Mouse (Mus musculus): Measurements from ENCODE around the gene Magi1. TPM values are rescaled to one million over a fixed set of nuclear protein-coding genes. Genes with fewer than 3 reads are reported as not detected.

Magi1 gene
- polyA plus RNA-seq, 1 experiment = 16.3 TPM

DNA sequence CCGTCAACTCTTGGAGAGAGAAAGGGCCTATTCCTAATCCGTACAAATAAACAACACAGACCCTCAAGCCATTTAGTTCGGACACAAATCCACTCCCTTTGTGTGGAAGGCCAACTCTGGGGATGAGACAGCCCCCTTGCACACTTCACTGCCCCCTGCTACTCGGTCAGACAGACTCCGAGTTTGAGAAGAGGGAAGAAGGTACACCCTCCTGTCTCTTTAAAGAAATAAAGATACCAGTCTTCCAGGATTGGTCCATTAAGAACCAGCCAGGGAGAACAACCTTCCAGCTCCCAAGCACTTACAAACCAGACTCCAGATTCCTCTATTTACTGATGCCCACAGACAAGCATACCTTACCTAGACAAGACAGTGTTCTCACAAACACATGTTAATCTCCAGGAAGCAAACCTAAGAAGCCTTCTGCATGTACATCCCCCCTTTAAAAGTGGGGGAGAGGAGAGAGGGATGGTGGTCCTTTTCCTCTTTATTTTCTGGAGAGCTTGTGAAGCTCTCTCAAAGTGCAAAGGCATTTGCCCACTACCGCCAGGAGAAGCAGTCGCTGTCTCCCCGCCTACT is 371.6 kb downstream of the Magi1 start:
- Histone ChIP-seq H3K27ac (ENCODE audit: insufficient read depth, low read length) (peak overlapping the region; percentile 69), H3K4me3 (ENCODE audit: insufficient read depth, low read length) (peak overlapping the region; percentile 12; the same call in 1 of the 2 replicates), H3K4me1 (ENCODE audit: control insufficient read depth, insufficient read depth, low read length) (no peaks in the 10 kb centered on the region)
- TF ChIP-seq CTCF (IDR thresholded peaks at IDR 0.05; ENCODE audit: borderline replicate concordance, insufficient read depth, low read length) (no peak), POLR2A (IDR thresholded peaks at IDR 0.05; ENCODE audit: low read depth, low read length) (no peak)

DNA sequence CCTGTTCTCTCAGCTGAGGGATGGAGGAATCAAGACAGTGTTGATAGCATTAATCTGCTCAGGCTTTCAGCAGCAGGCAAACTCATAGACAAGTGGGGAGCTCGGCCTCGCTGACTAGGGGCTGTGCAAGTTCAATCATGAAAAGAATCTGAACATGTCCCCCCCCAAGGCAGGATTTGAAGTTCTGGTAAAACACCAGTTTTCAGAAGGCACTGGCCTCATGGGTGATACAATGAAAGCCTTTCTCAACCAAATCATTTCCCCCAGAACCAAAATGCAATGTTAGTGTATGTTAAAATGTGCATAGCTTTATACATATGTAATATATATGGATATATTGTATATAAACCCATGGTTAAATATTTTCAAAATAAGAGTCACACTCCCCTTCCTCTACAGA is 372.3 kb downstream of the Magi1 start:
- no peak for TF ChIP-seq CTCF (IDR thresholded peaks at IDR 0.05; ENCODE audit: borderline replicate concordance, insufficient read depth, low read length)
- H3K27ac ChIP-seq (ENCODE audit: insufficient read depth, low read length) = no peak overlapping the region
- H3K4me3 ChIP-seq (ENCODE audit: insufficient read depth, low read length) = no peak overlapping the region
- H3K4me1 ChIP-seq (ENCODE audit: control insufficient read depth, insufficient read depth, low read length) = no peaks in the 10 kb centered on the region

DNA sequence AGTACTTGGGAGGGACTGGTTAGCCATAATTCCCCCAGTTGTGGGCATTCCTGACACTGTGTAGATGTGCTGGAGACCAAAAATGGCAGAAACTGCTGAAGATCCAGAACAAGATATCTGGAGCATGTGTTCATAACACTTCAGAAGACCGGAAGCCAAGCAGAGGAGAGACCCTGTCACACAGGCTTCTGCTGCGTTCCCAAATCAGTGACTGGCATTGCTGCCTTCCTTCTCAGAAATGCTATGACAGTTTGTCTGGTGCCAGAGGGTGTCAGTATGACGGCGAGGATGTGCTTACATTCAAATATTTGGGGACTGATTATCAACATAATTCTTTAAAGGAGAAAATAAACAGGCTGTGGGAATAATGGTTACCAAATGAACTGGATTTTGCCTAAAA is 373.7 kb downstream of the Magi1 start:
- H3K27ac ChIP-seq (ENCODE audit: insufficient read depth, low read length) = no peak overlapping the region
- no peaks in the 10 kb centered on the region for H3K4me1 ChIP-seq (ENCODE audit: control insufficient read depth, insufficient read depth, low read length)
- TF ChIP-seq POLR2A (IDR thresholded peaks at IDR 0.05; ENCODE audit: low read depth, low read length) (no peak), CTCF (IDR thresholded peaks at IDR 0.05; ENCODE audit: borderline replicate concordance, insufficient read depth, low read length) (no peak)
- H3K4me3 ChIP-seq (ENCODE audit: insufficient read depth, low read length) = no peak overlapping the region

DNA sequence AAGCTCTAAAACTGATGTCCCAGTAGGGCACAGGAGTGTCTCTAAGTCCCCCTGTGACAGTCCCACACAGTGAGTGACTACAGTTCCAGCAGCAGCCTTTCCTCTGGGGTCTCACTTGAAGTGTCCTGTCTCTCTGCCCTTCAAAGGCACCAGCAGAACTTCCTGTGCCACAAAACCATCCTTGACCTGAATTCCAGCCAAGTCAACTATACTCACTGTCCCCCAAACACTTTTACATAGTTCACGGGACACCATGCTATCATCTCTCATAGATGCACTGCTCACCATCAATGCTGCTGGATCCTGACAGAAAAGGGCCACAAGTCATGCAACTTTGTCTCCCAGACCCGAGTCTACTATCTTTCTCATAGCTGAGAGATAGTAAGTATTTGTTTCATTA is 378.7 kb downstream of the Magi1 start:
- Histone ChIP-seq H3K27ac (ENCODE audit: insufficient read depth, low read length) (no peak overlapping the region), H3K4me1 (ENCODE audit: control insufficient read depth, insufficient read depth, low read length) (no peaks in the 10 kb centered on the region), H3K4me3 (ENCODE audit: insufficient read depth, low read length) (no peak overlapping the region)
- TF ChIP-seq CTCF (IDR thresholded peaks at IDR 0.05; ENCODE audit: borderline replicate concordance, insufficient read depth, low read length) = no peak
- TF ChIP-seq POLR2A (IDR thresholded peaks at IDR 0.05; ENCODE audit: low read depth, low read length) = no peak

DNA sequence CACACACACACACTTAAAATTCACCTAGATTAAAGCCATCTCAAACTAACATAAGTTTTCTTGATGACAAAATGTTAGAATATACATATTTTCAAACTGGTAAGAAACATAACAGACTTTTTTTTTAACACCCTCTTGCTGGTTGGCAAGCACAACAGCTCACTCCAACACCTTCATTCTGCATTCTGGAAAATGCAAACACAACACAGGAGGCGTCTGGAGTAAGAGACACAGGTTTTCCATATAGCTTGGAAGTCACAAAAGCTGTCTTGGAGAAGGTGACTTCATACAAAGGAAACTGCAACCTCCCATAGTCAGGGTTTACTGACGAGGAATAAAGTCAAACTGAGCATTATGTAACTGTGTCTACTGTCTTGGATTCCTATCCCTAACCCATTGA is 381.5 kb downstream of the Magi1 start:
- peaks cover 2% of the 10 kb centered on the region; the same call in 1 of the 2 replicates for H3K4me1 ChIP-seq (ENCODE audit: control insufficient read depth, insufficient read depth, low read length)
- no peak overlapping the region for H3K27ac ChIP-seq (ENCODE audit: insufficient read depth, low read length)
- H3K4me3 ChIP-seq (ENCODE audit: insufficient read depth, low read length) = no peak overlapping the region
- no peak for TF ChIP-seq POLR2A (IDR thresholded peaks at IDR 0.05; ENCODE audit: low read depth, low read length)
- no peak for TF ChIP-seq CTCF (IDR thresholded peaks at IDR 0.05; ENCODE audit: borderline replicate concordance, insufficient read depth, low read length)

DNA sequence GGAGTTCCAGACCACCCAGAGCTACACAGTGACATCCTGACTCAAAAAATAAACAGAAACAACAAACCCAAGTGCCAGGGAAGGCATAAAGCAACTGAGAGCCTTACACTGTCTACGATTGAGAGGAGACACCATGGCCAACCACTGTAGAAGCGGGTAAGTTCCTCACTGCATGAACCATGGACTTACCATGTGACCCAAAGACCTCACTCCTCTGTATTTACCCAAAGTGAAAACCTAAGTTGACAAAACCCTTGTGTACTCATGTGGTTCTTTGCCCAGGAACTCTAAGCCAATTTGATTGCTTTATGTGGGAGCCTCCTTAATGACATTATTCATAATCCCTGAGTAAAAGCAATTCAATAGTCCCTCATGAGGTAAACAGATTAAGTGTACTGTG is 382.3 kb downstream of the Magi1 start:
- H3K4me3 ChIP-seq (ENCODE audit: insufficient read depth, low read length) = no peak overlapping the region
- no peak for TF ChIP-seq POLR2A (IDR thresholded peaks at IDR 0.05; ENCODE audit: low read depth, low read length)
- no peak for TF ChIP-seq CTCF (IDR thresholded peaks at IDR 0.05; ENCODE audit: borderline replicate concordance, insufficient read depth, low read length)
- no peak overlapping the region for H3K27ac ChIP-seq (ENCODE audit: insufficient read depth, low read length)

DNA sequence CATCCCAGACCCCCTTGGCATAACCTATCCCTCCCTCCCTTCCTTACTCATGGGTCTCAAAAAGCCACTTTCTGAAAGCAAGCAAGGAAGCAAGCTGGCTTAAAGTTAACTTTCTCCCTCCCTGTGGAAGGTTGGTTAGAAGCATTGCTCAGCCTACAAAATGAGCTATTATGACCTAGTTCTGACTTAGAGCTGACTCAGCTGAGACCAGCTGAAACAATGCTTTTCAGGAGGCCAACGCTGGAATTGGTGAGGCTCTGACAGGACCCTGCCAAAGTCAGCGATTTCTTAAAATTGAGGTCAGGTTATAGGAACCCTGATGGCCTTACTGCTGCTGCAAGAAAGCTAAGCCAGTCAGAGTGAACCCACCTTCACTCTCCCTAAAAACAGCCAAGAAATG is 386.2 kb downstream of the Magi1 start:
- Histone ChIP-seq H3K4me1 (ENCODE audit: control insufficient read depth, insufficient read depth, low read length) (peaks cover 7% of the 10 kb centered on the region; the same call in 1 of the 2 replicates), H3K4me3 (ENCODE audit: insufficient read depth, low read length) (no peak overlapping the region)
- TF ChIP-seq CTCF (IDR thresholded peaks at IDR 0.05; ENCODE audit: borderline replicate concordance, insufficient read depth, low read length) = no peak
- no peak for TF ChIP-seq POLR2A (IDR thresholded peaks at IDR 0.05; ENCODE audit: low read depth, low read length)

More for the DNA sequence above, 382.3 kb downstream of the Magi1 start:
- H3K4me1 ChIP-seq (ENCODE audit: control insufficient read depth, insufficient read depth, low read length) = peaks cover 5% of the 10 kb centered on the region; the same call in 1 of the 2 replicates

DNA sequence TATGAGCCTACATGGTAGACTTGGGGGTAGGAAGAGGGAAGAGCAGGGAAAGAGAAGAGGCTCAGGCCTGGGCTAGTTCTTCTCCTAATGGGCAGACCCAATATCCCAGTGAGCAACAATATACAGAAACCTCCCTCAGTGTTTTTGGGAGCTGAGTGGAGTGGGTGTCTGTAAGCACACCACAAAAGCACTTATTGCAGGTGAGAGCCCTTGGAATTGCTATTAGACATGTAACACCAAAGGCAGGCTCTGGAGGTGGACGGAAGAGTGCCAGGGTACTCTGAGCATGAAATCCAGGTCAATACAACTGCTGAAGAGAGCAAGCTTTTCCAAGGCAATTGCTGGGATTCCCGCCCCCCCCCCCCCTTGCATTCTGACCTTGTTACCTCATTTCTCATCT is 388.0 kb downstream of the Magi1 start:
- no peak overlapping the region for H3K27ac ChIP-seq (ENCODE audit: insufficient read depth, low read length)
- TF ChIP-seq CTCF (IDR thresholded peaks at IDR 0.05; ENCODE audit: borderline replicate concordance, insufficient read depth, low read length) = no peak
- no peak for TF ChIP-seq POLR2A (IDR thresholded peaks at IDR 0.05; ENCODE audit: low read depth, low read length)
- H3K4me3 ChIP-seq (ENCODE audit: insufficient read depth, low read length) = no peak overlapping the region
- H3K4me1 ChIP-seq (ENCODE audit: control insufficient read depth, insufficient read depth, low read length) = peaks cover 7% of the 10 kb centered on the region; the same call in 1 of the 2 replicates

More for the DNA sequence above, 386.2 kb downstream of the Magi1 start:
- H3K27ac ChIP-seq (ENCODE audit: insufficient read depth, low read length) = peak overlapping the region; percentile 35; the same call in 1 of the 2 replicates

DNA sequence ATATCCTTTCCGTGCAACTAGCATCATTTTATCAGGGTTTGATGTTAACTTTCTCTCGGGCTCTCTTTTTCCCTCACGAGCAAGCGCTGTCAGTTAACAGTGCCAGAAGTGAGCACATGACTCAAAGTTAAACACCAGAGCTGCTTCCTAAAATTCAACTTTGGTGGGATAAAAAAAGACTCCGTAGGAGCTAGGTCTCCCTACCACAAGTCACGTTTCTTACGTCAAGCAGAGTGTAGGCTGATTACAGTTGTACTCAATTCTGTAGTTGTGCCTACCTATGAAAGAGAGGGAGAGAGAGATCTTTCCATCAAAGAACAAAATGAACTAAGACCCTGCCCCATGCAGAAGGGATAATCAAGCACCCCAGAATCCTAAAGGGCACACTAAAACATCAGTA is 389.8 kb downstream of the Magi1 start:
- no peak overlapping the region for H3K27ac ChIP-seq (ENCODE audit: insufficient read depth, low read length)
- H3K4me3 ChIP-seq (ENCODE audit: insufficient read depth, low read length) = no peak overlapping the region
- TF ChIP-seq POLR2A (IDR thresholded peaks at IDR 0.05; ENCODE audit: low read depth, low read length) = no peak
- TF ChIP-seq CTCF (IDR thresholded peaks at IDR 0.05; ENCODE audit: borderline replicate concordance, insufficient read depth, low read length) = no peak
- H3K4me1 ChIP-seq (ENCODE audit: control insufficient read depth, insufficient read depth, low read length) = peaks cover 7% of the 10 kb centered on the region; the same call in 1 of the 2 replicates

DNA sequence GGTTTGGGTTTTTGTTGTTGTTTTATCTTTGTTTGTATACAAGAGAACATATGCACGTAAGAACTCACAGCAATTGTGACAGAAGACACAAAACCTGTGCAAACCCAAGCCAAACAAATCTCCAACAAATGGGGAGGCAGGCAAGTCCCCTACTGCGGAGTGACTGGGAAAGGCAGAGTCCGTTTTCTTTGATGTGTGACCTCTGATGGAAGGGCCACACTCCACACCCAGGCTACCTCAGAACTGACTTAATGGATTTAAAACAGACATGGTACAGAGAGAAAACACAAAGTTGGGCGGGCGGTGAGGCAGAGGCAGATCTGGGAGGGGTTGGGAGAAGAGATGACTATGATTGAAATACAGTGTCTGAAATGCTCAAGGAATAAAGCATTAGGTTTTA is 390.8 kb downstream of the Magi1 start:
- Histone ChIP-seq H3K27ac (ENCODE audit: insufficient read depth, low read length) (no peak overlapping the region), H3K4me1 (ENCODE audit: control insufficient read depth, insufficient read depth, low read length) (peaks cover 7% of the 10 kb centered on the region; the same call in 1 of the 2 replicates), H3K4me3 (ENCODE audit: insufficient read depth, low read length) (no peak overlapping the region)
- no peak for TF ChIP-seq POLR2A (IDR thresholded peaks at IDR 0.05; ENCODE audit: low read depth, low read length)
